Mouse (Mus musculus): ENCODE results near the gene Nxpe3. TPM values are rescaled to one million over a fixed set of nuclear protein-coding genes. Genes with fewer than 3 reads are reported as not detected.

Nxpe3 gene
- total and polyA plus RNA-seq, 2 experiments from 2014 or later = 0.84 to 1.8 TPM

- Histone ChIP-seq H3K9me3 (ENCODE audit: low read length) (no peaks in the 10 kb centered on the region), H3K36me3 (ENCODE audit: insufficient read depth, low read length) (peaks cover 40% of the 10 kb centered on the region), H3K9ac (replicated peaks; ENCODE audit: low read length) (no peak overlapping the region), H3K4me1 (ENCODE audit: insufficient read depth, low read length) (peaks cover 4% of the 10 kb centered on the region; the same call in 1 of the 2 replicates), H3K27ac (no peak overlapping the region), H3K4me2 (ENCODE audit: low read depth, low read length) (no peak overlapping the region), H3K4me3 (ENCODE audit: low read length) (no peak overlapping the region), H3K27me3 (ENCODE audit: insufficient read depth, low read length) (no peaks in the 10 kb centered on the region)
- no peak for TF ChIP-seq CTCF (IDR thresholded peaks at IDR 0.05; ENCODE audit: low read depth)
- DNase-seq (ENCODE audit: low spot score) = no peak
- no peak for ATAC-seq
- WGBS = 85% methylated on average over 14 of the region's 14 CpGs
Observed at GRCm38 (mm10) chr16:55815466-55815865, 79.6 kb downstream of the Nxpe3 start.

GRCm38 (mm10) chr16:55814686-55815085 is 80.4 kb downstream of the Nxpe3 start:
- Histone ChIP-seq H3K4me1 (ENCODE audit: insufficient read depth, low read length) (peaks cover 4% of the 10 kb centered on the region; the same call in 1 of the 2 replicates), H3K4me3 (ENCODE audit: low read length) (no peak overlapping the region), H3K4me2 (ENCODE audit: low read depth, low read length) (no peak overlapping the region), H3K36me3 (ENCODE audit: insufficient read depth, low read length) (peaks cover 40% of the 10 kb centered on the region), H3K27ac (no peak overlapping the region), H3K9me3 (ENCODE audit: low read length) (no peaks in the 10 kb centered on the region), H3K27me3 (ENCODE audit: insufficient read depth, low read length) (no peaks in the 10 kb centered on the region), H3K9ac (replicated peaks; ENCODE audit: low read length) (no peak overlapping the region)
- ATAC-seq (no peak), DNase-seq (ENCODE audit: low spot score) (no peak)
- no peak for TF ChIP-seq CTCF (IDR thresholded peaks at IDR 0.05; ENCODE audit: low read depth)
- WGBS = 96% methylated on average over 6 of the region's 6 CpGs

- no peak overlapping the region for H3K27ac ChIP-seq
- H3K4me3 ChIP-seq (ENCODE audit: low read length) = no peak overlapping the region
- peaks cover 40% of the 10 kb centered on the region for H3K36me3 ChIP-seq (ENCODE audit: insufficient read depth, low read length)
- TF ChIP-seq CTCF (IDR thresholded peaks at IDR 0.05; ENCODE audit: low read depth) = no peak
- ATAC-seq = no peak
- no peak overlapping the region for H3K4me2 ChIP-seq (ENCODE audit: low read depth, low read length)
- no peaks in the 10 kb centered on the region for H3K9me3 ChIP-seq (ENCODE audit: low read length)
- H3K9ac ChIP-seq (replicated peaks; ENCODE audit: low read length) = no peak overlapping the region
- peaks cover 1% of the 10 kb centered on the region; the same call in 1 of the 2 replicates for H3K4me1 ChIP-seq (ENCODE audit: insufficient read depth, low read length)
- WGBS = 77% methylated on average over 15 of the region's 15 CpGs
- no peak for DNase-seq (ENCODE audit: low spot score)
- no peaks in the 10 kb centered on the region for H3K27me3 ChIP-seq (ENCODE audit: insufficient read depth, low read length)
Observed at GRCm38 (mm10) chr16:55813916-55814315, 81.2 kb downstream of the Nxpe3 start.

- DNase-seq (ENCODE audit: low spot score) = no peak
- peaks cover 33% of the 10 kb centered on the region for H3K36me3 ChIP-seq (ENCODE audit: insufficient read depth, low read length)
- H3K9me3 ChIP-seq (ENCODE audit: low read length) = no peaks in the 10 kb centered on the region
- H3K27ac ChIP-seq = no peak overlapping the region
- 92% methylated on average over 6 of the region's 6 CpGs for WGBS
- no peak overlapping the region for H3K4me2 ChIP-seq (ENCODE audit: low read depth, low read length)
- ATAC-seq = no peak
- no peak overlapping the region for H3K9ac ChIP-seq (replicated peaks; ENCODE audit: low read length)
- H3K4me1 ChIP-seq (ENCODE audit: insufficient read depth, low read length) = no peaks in the 10 kb centered on the region
- no peak for TF ChIP-seq CTCF (IDR thresholded peaks at IDR 0.05; ENCODE audit: low read depth)
- H3K27me3 ChIP-seq (ENCODE audit: insufficient read depth, low read length) = no peaks in the 10 kb centered on the region
- H3K4me3 ChIP-seq (ENCODE audit: low read length) = no peak overlapping the region
Observed at GRCm38 (mm10) chr16:55811792-55812191, 83.3 kb downstream of the Nxpe3 start.

GRCm38 (mm10) chr16:55809779-55810514 is 85.1 kb downstream of the Nxpe3 start:
- H3K4me3 ChIP-seq (ENCODE audit: low read length) = no peak overlapping the region
- no peak for ATAC-seq
- peaks cover 23% of the 10 kb centered on the region for H3K36me3 ChIP-seq (ENCODE audit: insufficient read depth, low read length)
- no peak overlapping the region for H3K27ac ChIP-seq
- H3K9ac ChIP-seq (replicated peaks; ENCODE audit: low read length) = no peak overlapping the region
- H3K27me3 ChIP-seq (ENCODE audit: insufficient read depth, low read length) = no peaks in the 10 kb centered on the region
- DNase-seq (ENCODE audit: low spot score) = no peak
- no peak overlapping the region for H3K4me2 ChIP-seq (ENCODE audit: low read depth, low read length)
- 96% methylated on average over 9 of the region's 9 CpGs for WGBS
- H3K9me3 ChIP-seq (ENCODE audit: low read length) = no peaks in the 10 kb centered on the region
- no peak for TF ChIP-seq CTCF (IDR thresholded peaks at IDR 0.05; ENCODE audit: low read depth)
- H3K4me1 ChIP-seq (ENCODE audit: insufficient read depth, low read length) = no peaks in the 10 kb centered on the region

GRCm38 (mm10) chr16:55809345-55809744 is 85.7 kb downstream of the Nxpe3 start:
- Histone ChIP-seq H3K36me3 (ENCODE audit: insufficient read depth, low read length) (peaks cover 22% of the 10 kb centered on the region), H3K4me1 (ENCODE audit: insufficient read depth, low read length) (no peaks in the 10 kb centered on the region), H3K4me3 (ENCODE audit: low read length) (no peak overlapping the region), H3K27me3 (ENCODE audit: insufficient read depth, low read length) (no peaks in the 10 kb centered on the region), H3K9me3 (ENCODE audit: low read length) (no peaks in the 10 kb centered on the region), H3K9ac (replicated peaks; ENCODE audit: low read length) (no peak overlapping the region), H3K4me2 (ENCODE audit: low read depth, low read length) (no peak overlapping the region), H3K27ac (no peak overlapping the region)
- WGBS = 95% methylated on average over 6 of the region's 6 CpGs
- no peak for TF ChIP-seq CTCF (IDR thresholded peaks at IDR 0.05; ENCODE audit: low read depth)
- ATAC-seq = no peak
- no peak for DNase-seq (ENCODE audit: low spot score)

GRCm38 (mm10) chr16:55807505-55807932 is 87.6 kb downstream of the Nxpe3 start:
- Histone ChIP-seq H3K9me3 (ENCODE audit: low read length) (no peaks in the 10 kb centered on the region), H3K4me1 (ENCODE audit: insufficient read depth, low read length) (no peaks in the 10 kb centered on the region), H3K27me3 (ENCODE audit: insufficient read depth, low read length) (no peaks in the 10 kb centered on the region), H3K27ac (no peak overlapping the region), H3K4me2 (ENCODE audit: low read depth, low read length) (no peak overlapping the region), H3K36me3 (ENCODE audit: insufficient read depth, low read length) (peaks cover 5% of the 10 kb centered on the region), H3K4me3 (ENCODE audit: low read length) (no peak overlapping the region), H3K9ac (replicated peaks; ENCODE audit: low read length) (no peak overlapping the region)
- WGBS = 68% methylated on average over 6 of the region's 6 CpGs
- no peak for DNase-seq (ENCODE audit: low spot score)
- no peak for ATAC-seq
- TF ChIP-seq CTCF (IDR thresholded peaks at IDR 0.05; ENCODE audit: low read depth) = no peak
